Mouse (Mus musculus): Measurements from ENCODE around the gene Macrod1. TPM values are rescaled to one million over a fixed set of nuclear protein-coding genes. Genes with fewer than 3 reads are reported as not detected.

The Macrod1 gene
- polyA plus RNA-seq, 1 experiment = 44.3 TPM

DNA sequence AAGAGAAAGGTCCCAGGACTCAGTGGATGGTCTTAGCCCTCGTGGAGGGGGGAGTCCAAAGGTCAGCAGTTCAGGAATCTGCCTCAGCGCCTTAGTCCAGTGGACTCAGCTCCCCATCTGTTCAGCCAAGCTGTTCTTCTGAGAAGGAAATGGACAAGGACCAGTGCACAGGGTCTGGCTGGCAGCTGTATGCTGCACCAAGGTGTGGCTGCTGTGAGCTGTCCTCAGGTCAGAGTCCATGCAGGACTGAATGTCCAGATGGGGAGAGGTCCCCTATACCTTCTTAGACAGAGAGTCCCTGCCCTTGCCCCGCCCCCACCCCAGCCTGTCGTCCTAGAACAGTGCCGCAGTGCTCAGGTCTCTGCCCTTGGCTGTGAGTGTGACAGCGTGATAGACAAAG, 135.0 kb downstream of the Macrod1 start:
- no peak for DNase-seq
- H3K4me1 ChIP-seq (ENCODE audit: control insufficient read depth, insufficient read depth, low read length) = 0 out of 2 replicates have a peak, but pooled peaks cover 3% of the 10 kb centered on the region
- TF ChIP-seq CTCF (IDR thresholded peaks at IDR 0.05; ENCODE audit: insufficient read depth, low read length) (no peak), POLR2A (IDR thresholded peaks at IDR 0.05; ENCODE audit: borderline replicate concordance, extremely low read depth, low read depth, low read length) (no peak)
- no peak overlapping the region for H3K4me3 ChIP-seq (replicated peaks; ENCODE audit: extremely low read depth, low read depth, low read length)
- WGBS = 46% methylated on average over 6 of the region's 6 CpGs

DNA sequence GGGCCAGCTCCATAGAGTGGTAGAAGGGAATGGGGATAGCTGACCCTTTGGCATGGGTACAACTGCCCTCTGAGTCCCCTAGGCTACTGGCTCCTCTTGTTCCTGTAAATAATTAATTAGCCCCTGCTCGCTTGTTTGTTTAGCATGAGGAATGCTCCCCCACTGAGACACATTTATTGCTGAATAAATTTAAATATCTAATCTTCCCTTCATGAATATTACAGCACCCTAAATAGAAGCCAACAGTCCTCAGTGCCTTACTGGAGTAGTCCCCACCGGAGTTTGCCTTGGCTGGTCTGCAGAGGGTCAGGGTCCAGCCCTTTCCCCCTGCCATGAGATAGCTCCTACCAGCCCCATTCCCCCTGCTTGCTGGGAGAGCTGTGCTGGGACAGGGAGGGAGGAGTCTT, 136.0 kb downstream of the Macrod1 start:
- Histone ChIP-seq H3K4me3 (replicated peaks; ENCODE audit: extremely low read depth, low read depth, low read length) (no peak overlapping the region), H3K4me1 (ENCODE audit: control insufficient read depth, insufficient read depth, low read length) (0 out of 2 replicates have a peak, but pooled peaks cover 3% of the 10 kb centered on the region)
- no peak for DNase-seq
- 62% methylated on average over 2 of the region's 2 CpGs for WGBS
- TF ChIP-seq POLR2A (IDR thresholded peaks at IDR 0.05; ENCODE audit: borderline replicate concordance, extremely low read depth, low read depth, low read length) = no peak
- no peak for TF ChIP-seq CTCF (IDR thresholded peaks at IDR 0.05; ENCODE audit: insufficient read depth, low read length)

DNA sequence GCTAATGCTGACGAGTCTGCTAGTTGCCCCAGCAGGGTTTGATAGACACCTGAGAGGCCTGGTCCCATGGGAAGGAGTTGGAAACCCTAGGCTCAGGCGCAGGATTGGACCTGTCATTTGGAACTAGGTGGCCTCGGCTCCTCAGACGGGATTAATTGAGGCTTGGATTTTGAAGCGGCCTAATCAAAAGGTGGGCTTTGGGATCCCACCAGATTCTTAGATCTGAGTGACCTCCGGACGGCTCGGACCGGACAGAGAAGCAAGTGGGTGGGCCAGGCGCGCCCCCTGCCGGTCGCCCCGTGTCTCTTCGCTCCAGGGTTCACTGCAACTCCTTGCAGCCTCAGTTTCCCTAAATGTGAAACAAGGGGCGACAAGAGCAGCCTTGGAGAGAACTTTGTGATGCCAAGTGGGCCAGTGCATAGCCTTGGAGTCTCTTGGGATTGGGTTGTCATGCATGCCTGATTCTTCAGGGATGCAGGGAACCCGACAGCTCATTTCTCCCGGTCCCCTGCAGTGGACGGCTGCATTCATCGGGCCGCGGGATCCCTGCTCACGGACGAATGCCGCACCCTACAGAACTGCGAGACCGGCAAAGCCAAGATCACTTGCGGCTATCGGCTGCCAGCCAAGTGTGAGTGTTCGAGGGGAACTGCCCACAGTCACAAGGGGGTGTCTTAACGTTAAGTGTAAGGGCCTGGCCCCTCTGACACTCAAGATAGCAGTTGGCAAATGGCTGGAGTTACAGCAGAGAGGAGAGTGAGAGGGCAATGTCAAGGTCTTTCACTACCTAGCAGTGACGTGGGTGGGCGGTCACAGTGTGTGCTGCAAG, 139.5 kb downstream of the Macrod1 start:
- Histone ChIP-seq H3K4me1 (ENCODE audit: control insufficient read depth, insufficient read depth, low read length) (0 out of 2 replicates have a peak, but pooled peaks cover 3% of the 10 kb centered on the region), H3K4me3 (replicated peaks; ENCODE audit: extremely low read depth, low read depth, low read length) (no peak overlapping the region)
- 20% methylated on average over 33 of the region's 33 CpGs for WGBS
- DNase-seq = peak; percentile 63
- peak; percentile 50 for TF ChIP-seq CTCF (IDR thresholded peaks at IDR 0.05; ENCODE audit: insufficient read depth, low read length)
- no peak for TF ChIP-seq POLR2A (IDR thresholded peaks at IDR 0.05; ENCODE audit: borderline replicate concordance, extremely low read depth, low read depth, low read length)

DNA sequence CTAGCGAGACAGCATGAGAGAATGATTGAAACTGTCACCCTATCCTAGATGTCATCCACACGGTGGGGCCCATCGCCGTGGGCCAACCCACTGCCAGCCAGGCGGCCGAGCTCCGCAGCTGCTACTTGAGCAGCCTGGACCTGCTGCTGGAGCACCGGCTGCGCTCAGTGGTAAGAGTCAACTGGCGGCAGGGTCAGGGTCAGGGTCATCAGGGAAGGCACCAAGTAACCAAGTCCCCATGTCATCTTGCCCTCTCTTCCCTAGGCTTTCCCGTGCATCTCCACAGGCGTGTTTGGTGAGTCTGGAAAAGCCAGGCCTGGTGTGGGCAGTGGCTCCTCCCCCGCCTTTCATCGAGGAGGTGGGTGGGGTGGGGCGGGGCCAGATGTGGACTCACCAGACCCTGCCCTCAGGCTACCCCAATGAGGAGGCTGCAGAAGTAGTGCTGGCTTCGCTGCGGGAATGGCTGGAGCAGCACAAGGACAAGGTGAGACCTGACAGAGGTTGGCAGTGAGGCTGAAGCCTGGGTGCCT, 140.2 kb downstream of the Macrod1 start:
- 0 out of 2 replicates have a peak, but pooled peaks cover 3% of the 10 kb centered on the region for H3K4me1 ChIP-seq (ENCODE audit: control insufficient read depth, insufficient read depth, low read length)
- WGBS = 41% methylated on average over 17 of the region's 17 CpGs
- H3K4me3 ChIP-seq (replicated peaks; ENCODE audit: extremely low read depth, low read depth, low read length) = no peak overlapping the region
- DNase-seq = peak; percentile 24
- no peak for TF ChIP-seq CTCF (IDR thresholded peaks at IDR 0.05; ENCODE audit: insufficient read depth, low read length)
- TF ChIP-seq POLR2A (IDR thresholded peaks at IDR 0.05; ENCODE audit: borderline replicate concordance, extremely low read depth, low read depth, low read length) = no peak

DNA sequence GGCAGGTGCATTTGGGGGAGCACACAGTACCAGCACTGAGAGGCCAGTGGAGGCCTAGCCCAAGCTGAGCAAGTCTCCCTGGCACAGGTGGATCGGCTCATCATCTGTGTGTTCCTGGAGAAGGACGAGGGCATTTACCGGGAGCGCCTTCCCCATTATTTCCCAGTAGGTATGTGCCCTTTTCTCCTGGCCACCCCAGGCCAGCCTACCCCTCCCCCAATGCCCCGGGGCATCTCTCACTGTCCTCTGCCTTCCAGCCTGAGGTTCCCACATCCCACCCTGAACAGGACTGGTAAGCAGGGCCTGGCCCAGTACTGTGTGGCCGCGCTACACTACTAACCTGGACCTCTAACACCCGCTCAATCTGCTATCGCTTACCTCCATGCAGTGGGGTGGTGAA, 140.8 kb downstream of the Macrod1 start:
- TF ChIP-seq POLR2A (IDR thresholded peaks at IDR 0.05; ENCODE audit: borderline replicate concordance, extremely low read depth, low read depth, low read length) (no peak), CTCF (IDR thresholded peaks at IDR 0.05; ENCODE audit: insufficient read depth, low read length) (no peak)

DNA sequence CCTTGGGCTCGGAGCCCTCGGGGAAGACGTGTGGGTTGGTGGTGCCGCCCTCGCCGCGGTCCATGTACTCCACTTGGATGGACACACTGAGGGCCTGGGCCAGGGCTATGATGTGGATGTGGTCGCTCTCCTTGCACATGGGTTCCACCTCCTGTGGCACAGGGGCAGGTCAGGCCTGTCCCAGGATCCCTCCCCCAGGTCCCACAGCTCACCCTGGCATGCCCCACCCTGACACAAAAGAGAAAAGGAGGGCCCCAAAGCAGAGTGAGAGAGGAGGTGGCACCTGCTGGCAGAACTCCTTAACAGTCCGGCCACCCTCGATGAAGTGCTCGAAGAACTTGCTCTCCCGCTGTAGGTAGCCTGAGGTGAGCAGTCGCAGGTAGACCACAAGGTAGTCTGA, 142.5 kb downstream of the Macrod1 start:
- TF ChIP-seq POLR2A (IDR thresholded peaks at IDR 0.05; ENCODE audit: borderline replicate concordance, extremely low read depth, low read depth, low read length) (no peak), CTCF (IDR thresholded peaks at IDR 0.05; ENCODE audit: insufficient read depth, low read length) (no peak)
- no peak for DNase-seq
- no peak overlapping the region for H3K4me3 ChIP-seq (replicated peaks; ENCODE audit: extremely low read depth, low read depth, low read length)
- WGBS = 89% methylated on average over 13 of the region's 13 CpGs
- H3K4me1 ChIP-seq (ENCODE audit: control insufficient read depth, insufficient read depth, low read length) = 0 out of 2 replicates have a peak, but pooled peaks cover 3% of the 10 kb centered on the region

More for the DNA sequence above, 140.8 kb downstream of the Macrod1 start:
- Histone ChIP-seq H3K4me3 (replicated peaks; ENCODE audit: extremely low read depth, low read depth, low read length) (no peak overlapping the region), H3K4me1 (ENCODE audit: control insufficient read depth, insufficient read depth, low read length) (0 out of 2 replicates have a peak, but pooled peaks cover 3% of the 10 kb centered on the region)
- DNase-seq = no peak
- WGBS = 90% methylated on average over 9 of the region's 9 CpGs

- Histone ChIP-seq H3K4me3 (replicated peaks; ENCODE audit: extremely low read depth, low read depth, low read length) (no peak overlapping the region), H3K4me1 (ENCODE audit: control insufficient read depth, insufficient read depth, low read length) (peaks cover 10% of the 10 kb centered on the region)
- 32% methylated on average over 1 of the region's 1 CpGs for WGBS
- no peak for TF ChIP-seq CTCF (IDR thresholded peaks at IDR 0.05; ENCODE audit: insufficient read depth, low read length)
- TF ChIP-seq POLR2A (IDR thresholded peaks at IDR 0.05; ENCODE audit: borderline replicate concordance, extremely low read depth, low read depth, low read length) = no peak
- DNase-seq = no peak
These were observed 143.8 kb downstream of the Macrod1 start for GRCm38 (mm10) chr19:7200427-7200826.

DNA sequence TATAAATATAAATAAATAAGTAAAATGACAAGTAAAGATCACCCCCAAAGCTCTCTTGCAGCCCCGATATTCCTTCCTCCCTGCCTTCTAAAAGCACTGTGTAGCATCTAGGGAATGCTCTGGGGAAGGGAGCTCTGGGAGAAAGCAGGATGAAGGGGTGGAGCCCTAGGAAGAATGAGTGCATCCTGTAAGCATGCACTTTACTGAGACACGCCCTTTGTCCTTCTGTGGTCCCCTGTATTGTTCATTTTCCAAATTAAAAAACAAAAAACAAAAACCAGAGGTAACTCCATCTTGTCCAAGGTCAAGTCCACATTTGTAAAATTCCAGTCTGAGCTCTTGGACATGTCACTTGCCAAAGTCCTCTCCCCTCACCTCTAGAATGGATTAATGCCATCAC, 148.3 kb downstream of the Macrod1 start:
- peaks cover 11% of the 10 kb centered on the region for H3K4me1 ChIP-seq (ENCODE audit: control insufficient read depth, insufficient read depth, low read length)
- H3K4me3 ChIP-seq (replicated peaks; ENCODE audit: extremely low read depth, low read depth, low read length) = no peak overlapping the region
- WGBS = 38% methylated on average over 2 of the region's 2 CpGs
- DNase-seq = no peak
- no peak for TF ChIP-seq CTCF (IDR thresholded peaks at IDR 0.05; ENCODE audit: insufficient read depth, low read length)
- no peak for TF ChIP-seq POLR2A (IDR thresholded peaks at IDR 0.05; ENCODE audit: borderline replicate concordance, extremely low read depth, low read depth, low read length)

DNA sequence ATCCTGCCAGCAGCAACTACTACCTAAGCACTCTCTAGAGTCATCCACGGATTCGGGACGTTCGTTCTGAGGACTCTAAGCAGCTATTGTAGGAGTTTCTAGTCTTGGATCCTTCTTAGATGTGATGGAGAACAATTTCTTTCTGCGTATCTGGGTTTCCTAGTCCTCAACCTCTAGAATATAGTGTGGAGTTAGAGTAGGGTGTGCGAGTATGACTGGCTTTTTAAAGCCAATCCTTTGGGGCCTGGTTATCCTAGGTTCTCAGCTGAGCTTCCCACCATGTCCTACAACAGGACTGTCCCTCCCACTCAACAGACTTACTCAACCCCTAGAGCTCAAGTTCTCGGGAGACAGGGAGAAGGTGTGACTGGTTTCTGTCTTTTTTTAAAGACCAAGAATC, 148.7 kb downstream of the Macrod1 start:
- no peak for TF ChIP-seq POLR2A (IDR thresholded peaks at IDR 0.05; ENCODE audit: borderline replicate concordance, extremely low read depth, low read depth, low read length)
- TF ChIP-seq CTCF (IDR thresholded peaks at IDR 0.05; ENCODE audit: insufficient read depth, low read length) = no peak
- Histone ChIP-seq H3K4me1 (ENCODE audit: control insufficient read depth, insufficient read depth, low read length) (peaks cover 11% of the 10 kb centered on the region), H3K4me3 (replicated peaks; ENCODE audit: extremely low read depth, low read depth, low read length) (peak overlapping the region; percentile 97)
- no peak for DNase-seq
- WGBS = 14% methylated on average over 7 of the region's 7 CpGs

Measured in lung, adult 2 months (tissue).